In the genomic region with DNA sequence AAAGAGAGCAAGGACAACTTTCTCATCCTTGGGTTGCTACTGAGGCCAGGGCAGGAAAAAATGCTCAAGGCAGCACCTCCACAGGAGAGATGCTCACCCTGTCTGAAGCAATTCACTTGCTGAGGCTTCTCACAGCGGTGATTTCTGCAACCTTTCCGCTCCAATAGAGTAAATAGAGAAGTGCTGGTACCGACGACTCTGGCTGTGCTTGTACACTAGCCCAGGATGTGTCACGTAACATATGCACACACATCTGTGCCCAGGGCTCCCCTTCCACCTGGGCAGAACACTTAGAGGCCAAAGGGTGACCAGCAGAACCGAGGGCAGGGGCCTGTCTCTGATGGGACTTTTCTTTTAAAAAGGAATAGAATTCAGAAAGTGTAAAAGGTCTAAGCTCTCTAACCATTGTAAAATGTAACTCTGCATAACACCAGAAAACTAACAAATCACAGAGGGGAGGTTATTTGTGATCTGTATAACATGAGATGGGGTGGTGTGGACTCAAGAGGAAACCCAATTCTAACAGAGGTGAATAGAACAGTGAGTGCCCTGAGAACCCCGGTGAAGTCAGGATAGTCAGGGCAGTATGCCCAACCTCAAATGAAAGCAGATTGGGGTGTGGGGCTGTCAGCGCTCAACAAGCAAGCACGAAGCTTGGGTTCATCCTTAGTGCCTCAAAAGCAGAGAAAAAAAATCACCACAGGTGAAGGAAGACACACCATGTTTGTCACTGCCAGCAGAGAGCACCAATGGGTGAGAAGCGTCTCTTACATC, we compare ENCODE assay signal across 22 mouse cellular contexts. TPM values are rescaled to one million over a fixed set of nuclear protein-coding genes. Genes with fewer than 3 reads are reported as not detected.
DNase-seq lines count a peak whose midpoint lies in the region; ATAC-seq and TF ChIP-seq lines count a peak whose summit lies in the region.
"Had no signal": no experiment of that assay in that cellular context is flagged by ENCODE, and none has a peak within 500 bp of the region (broad histone marks: within the 10 kb centered on the region; RNA-seq: fewer than 3 reads in every experiment).

No protein-coding gene starts in this region.

- 73% methylated on average over 10 of the region's 10 CpGs for WGBS in liver, embryonic 13.5 days (ENCODE audit: insufficient replicate concordance)
- WGBS in kidney, embryonic 16.5 days = 83% methylated on average over 10 of the region's 10 CpGs

- H3K27ac ChIP-seq in testis, adult 2 months (ENCODE audit: control insufficient read depth, insufficient read depth, low read depth, low read length) = no peak overlapping the region
- H3K27ac ChIP-seq in liver, embryonic 13.5 days = peak overlapping the region; percentile 0; the same call in 1 of the 2 replicates
- H3K27ac ChIP-seq in kidney, embryonic 16.5 days (ENCODE audit: low read length) = no peak overlapping the region
- H3K27ac ChIP-seq: heart, embryonic 13.5 days; hindbrain, embryonic 15.5 days; limb, embryonic 13.5 days; lung, embryonic 15.5 days; macrophage; midbrain, embryonic 13.5 days; neural tube, embryonic 13.5 days had no signal

- no peaks in the 10 kb centered on the region for H3K27me3 ChIP-seq in testis, adult 2 months (ENCODE audit: control insufficient read depth, insufficient read depth, low read length)
- no peaks in the 10 kb centered on the region for H3K27me3 ChIP-seq in liver, embryonic 13.5 days
- H3K27me3 ChIP-seq in kidney, embryonic 16.5 days (ENCODE audit: insufficient read depth, low read length) = no peaks in the 10 kb centered on the region
- H3K27me3 ChIP-seq: embryonic facial prominence, embryonic 15.5 days; heart, embryonic 13.5 days; hindbrain, embryonic 15.5 days; limb, embryonic 13.5 days; lung, embryonic 15.5 days; midbrain, embryonic 13.5 days; neural tube, embryonic 13.5 days had no signal

- peak; percentile 2; the same call in 1 of the 2 replicates for ATAC-seq in common myeloid progenitor, adult 5-6 weeks (replicated peaks; ENCODE audit: low read depth, poor library complexity, severe bottlenecking)
- peak; percentile 2; the same call in 1 of the 2 replicates for ATAC-seq in liver, embryonic 13.5 days (ENCODE audit: low read depth)
- ATAC-seq in neutrophil, adult 5-6 weeks (ENCODE audit: extremely low read depth, insufficient number of reproducible peaks, low FRiP score, poor library complexity, severe bottlenecking) = peak; percentile 31
- no peak for ATAC-seq in kidney, embryonic 16.5 days (ENCODE audit: low FRiP score, low TSS enrichment)

- H3K9me3 ChIP-seq in liver, embryonic 13.5 days (replicated peaks) = peaks cover 20% of the 10 kb centered on the region
- peaks cover 8% of the 10 kb centered on the region for H3K9me3 ChIP-seq in kidney, embryonic 16.5 days (ENCODE audit: low read length)
- H3K9me3 ChIP-seq: embryonic facial prominence, embryonic 15.5 days; lung, embryonic 15.5 days had no signal

- no peaks in the 10 kb centered on the region; the same call in 1 of the 2 replicates for H3K4me1 ChIP-seq in testis, adult 2 months (ENCODE audit: control insufficient read depth, insufficient read depth, low read length)
- peaks cover 39% of the 10 kb centered on the region for H3K4me1 ChIP-seq in liver, embryonic 13.5 days (replicated peaks)
- H3K4me1 ChIP-seq in kidney, embryonic 16.5 days (ENCODE audit: insufficient read depth, low read length) = peaks cover 17% of the 10 kb centered on the region
- H3K4me1 ChIP-seq: hindbrain, embryonic 15.5 days; lung, embryonic 15.5 days; midbrain, embryonic 13.5 days had no signal

- TF ChIP-seq CTCF in testis, adult 2 months (IDR thresholded peaks at IDR 0.05; ENCODE audit: control insufficient read depth, insufficient read depth, insufficient replicate concordance, low read depth, low read length) = no peak

- H3K4me3 ChIP-seq in testis, adult 2 months (ENCODE audit: control insufficient read depth, low read depth, low read length) = peak overlapping the region; percentile 19; the same call in 1 of the 2 replicates
- H3K4me3 ChIP-seq in liver, embryonic 13.5 days (replicated peaks) = no peak overlapping the region
- H3K4me3 ChIP-seq in kidney, embryonic 16.5 days (ENCODE audit: low read length) = no peak overlapping the region
- H3K4me3 ChIP-seq: embryonic facial prominence, embryonic 15.5 days; heart, embryonic 13.5 days; hindbrain, embryonic 15.5 days; limb, embryonic 13.5 days; lung, embryonic 15.5 days; midbrain, embryonic 13.5 days; neural tube, embryonic 13.5 days had no signal

- DNase-seq in testis, postnatal 14 days (ENCODE audit: low spot score) = no peak
- no peak for DNase-seq in liver, embryonic 13.5 days
- DNase-seq in right cerebral cortex, postnatal 25 days = no peak
- DNase-seq: heart, postnatal 36 days had no signal

- peaks cover 17% of the 10 kb centered on the region for H3K36me3 ChIP-seq in testis, adult 2 months (ENCODE audit: control insufficient read depth, insufficient read depth, low read length)
- H3K36me3 ChIP-seq in liver, embryonic 13.5 days = peaks cover 63% of the 10 kb centered on the region
- peaks cover 62% of the 10 kb centered on the region for H3K36me3 ChIP-seq in kidney, embryonic 16.5 days (ENCODE audit: insufficient read depth, low read length)

- no peak overlapping the region for H3K9ac ChIP-seq in liver, embryonic 13.5 days
- H3K9ac ChIP-seq in kidney, embryonic 16.5 days (replicated peaks; ENCODE audit: low read length) = no peak overlapping the region
- H3K9ac ChIP-seq: embryonic facial prominence, embryonic 15.5 days; heart, embryonic 13.5 days; hindbrain, embryonic 15.5 days; limb, embryonic 13.5 days; lung, embryonic 15.5 days; midbrain, embryonic 13.5 days; neural tube, embryonic 13.5 days had no signal

- no peak for TF ChIP-seq POLR2A in testis, adult 2 months (IDR thresholded peaks at IDR 0.05; ENCODE audit: control insufficient read depth, low read depth, low read length)

- no peak overlapping the region for H3K4me2 ChIP-seq in liver, embryonic 13.5 days
- no peak overlapping the region for H3K4me2 ChIP-seq in kidney, embryonic 16.5 days (replicated peaks; ENCODE audit: low read depth, low read length)
- H3K4me2 ChIP-seq: embryonic facial prominence, embryonic 15.5 days; heart, embryonic 13.5 days; hindbrain, embryonic 15.5 days; limb, embryonic 13.5 days; lung, embryonic 15.5 days; midbrain, embryonic 13.5 days; neural tube, embryonic 13.5 days had no signal

RNA-seq across cellular contexts. Expression of gene Hjurp, which starts 16.6 kb away (rescaled TPM):
- polyA plus RNA-seq in testis, adult 2 months (2012; rRNA removed) = 29.1 and 34.3 TPM in 2 replicates
- total RNA-seq in common myeloid progenitor, adult 5-6 weeks (2017) = 186 and 205 TPM in 2 replicates
- 61.0 and 69.7 TPM in 2 replicates for polyA plus RNA-seq in liver, embryonic 13.5 days (2015; fragmentation: Nextera tagmentation; extraction: Ambion mirVana)
- 72.4 and 80.5 TPM in 2 replicates for total RNA-seq in neutrophil, adult 5-6 weeks (2017)
- 168 and 187 TPM in 2 replicates for polyA plus RNA-seq in kidney, embryonic 16.5 days (2015; fragmentation: Nextera tagmentation; extraction: Ambion mirVana)

RNA-seq across cellular contexts. Expression of gene Trpm8, which starts 16.7 kb away (rescaled TPM):
- polyA plus RNA-seq in testis, adult 2 months (2012; rRNA removed) = 4.3 and 4.7 TPM in 2 replicates
- total RNA-seq in common myeloid progenitor, adult 5-6 weeks (2017) = not detected in 2 replicates
- polyA plus RNA-seq in liver, embryonic 13.5 days (2015; fragmentation: Nextera tagmentation; extraction: Ambion mirVana) = not detected in 2 replicates
- not detected in 2 replicates for total RNA-seq in neutrophil, adult 5-6 weeks (2017)
- polyA plus RNA-seq in kidney, embryonic 16.5 days (2015; fragmentation: Nextera tagmentation; extraction: Ambion mirVana) = not detected in 2 replicates
- total RNA-seq: adrenal gland, postnatal 14 days; gastrocnemius, adult 8-10 months; heart, postnatal 36 days; MEL had no signal
- polyA plus RNA-seq: kidney, adult 2 months; limb, embryonic 13.5 days; macrophage; stomach, embryonic 16.5 days had no signal

RNA-seq across cellular contexts. Expression of gene Mroh2a, which starts 34.0 kb away (rescaled TPM):
- 116 and 122 TPM in 2 replicates for polyA plus RNA-seq in testis, adult 2 months (2012; rRNA removed)
- total RNA-seq in common myeloid progenitor, adult 5-6 weeks (2017) = 0.15 and 0.18 TPM in 2 replicates
- 0.41 TPM in 2 replicates for polyA plus RNA-seq in liver, embryonic 13.5 days (2015; fragmentation: Nextera tagmentation; extraction: Ambion mirVana)
- total RNA-seq in neutrophil, adult 5-6 weeks (2017) = 0.35 and 0.49 TPM in 2 replicates
- polyA plus RNA-seq in kidney, embryonic 16.5 days (2015; fragmentation: Nextera tagmentation; extraction: Ambion mirVana) = 1.3 and 2.8 TPM in 2 replicates
- total RNA-seq: gastrocnemius, adult 8-10 months; heart, postnatal 36 days had no signal

RNA-seq across cellular contexts. Expression of gene Ugt1a1, which starts 49.0 kb away (rescaled TPM):
- 0.67 and 0.94 TPM in 2 replicates for polyA plus RNA-seq in testis, adult 2 months (2012; rRNA removed)
- 1.4 TPM in 1 of 2 replicates, not detected in the other for total RNA-seq in common myeloid progenitor, adult 5-6 weeks (2017)
- 0.08 TPM in 1 of 2 replicates, not detected in the other for polyA plus RNA-seq in liver, embryonic 13.5 days (2015; fragmentation: Nextera tagmentation; extraction: Ambion mirVana)
- total RNA-seq in neutrophil, adult 5-6 weeks (2017) = 1.1 and 3.5 TPM in 2 replicates
- polyA plus RNA-seq in kidney, embryonic 16.5 days (2015; fragmentation: Nextera tagmentation; extraction: Ambion mirVana) = 2.4 TPM in 2 replicates
- total RNA-seq: heart, postnatal 36 days; layer of hippocampus, postnatal 14 days; MEL had no signal
- polyA plus RNA-seq: heart, embryonic 13.5 days; hindbrain, embryonic 15.5 days; macrophage; midbrain, embryonic 13.5 days; neural tube, embryonic 13.5 days had no signal

RNA-seq across cellular contexts. Expression of gene Dnajb3, which starts 55.2 kb away (rescaled TPM):
- polyA plus RNA-seq in testis, adult 2 months (2012; rRNA removed) = 1,175 and 1,313 TPM in 2 replicates
- 1.4 and 2.3 TPM in 2 replicates for total RNA-seq in common myeloid progenitor, adult 5-6 weeks (2017)
- polyA plus RNA-seq in liver, embryonic 13.5 days (2015; fragmentation: Nextera tagmentation; extraction: Ambion mirVana) = 11.3 and 11.4 TPM in 2 replicates
- total RNA-seq in neutrophil, adult 5-6 weeks (2017) = not detected in 2 replicates
- 10.4 and 11.2 TPM in 2 replicates for polyA plus RNA-seq in kidney, embryonic 16.5 days (2015; fragmentation: Nextera tagmentation; extraction: Ambion mirVana)
- total RNA-seq: gastrocnemius, adult 8-10 months; MEL had no signal
- polyA plus RNA-seq: macrophage had no signal

Comparison
In these comparisons a context has a peak if more than half of its experiments do, and no peak if none do; other contexts are left out.
1. RNA of gene Mroh2a, which starts 34.0 kb away (polyA plus RNA-seq): 116 to 122 TPM in testis, adult 2 months; 1.3 to 2.8 TPM in kidney, embryonic 16.5 days and 0.41 TPM in liver, embryonic 13.5 days; every median in the first group is over 10 times any median in the second.